Mouse (Mus musculus) E14TG2a.4 (cell line): Measurements from ENCODE around the gene Cracr2a.

Experiments
- CTCF ChIP-seq: conservative IDR thresholded peaks from 2 replicates; pipeline ENCODE4 v1.5.1; 2014; ENCODE audit warnings: low read length
- NANOG ChIP-seq: IDR thresholded peaks from 2 replicates; pipeline ENCODE4 v1.6.1; 2014; ENCODE audit warnings: borderline replicate concordance, low read length, mixed read lengths

DNA sequence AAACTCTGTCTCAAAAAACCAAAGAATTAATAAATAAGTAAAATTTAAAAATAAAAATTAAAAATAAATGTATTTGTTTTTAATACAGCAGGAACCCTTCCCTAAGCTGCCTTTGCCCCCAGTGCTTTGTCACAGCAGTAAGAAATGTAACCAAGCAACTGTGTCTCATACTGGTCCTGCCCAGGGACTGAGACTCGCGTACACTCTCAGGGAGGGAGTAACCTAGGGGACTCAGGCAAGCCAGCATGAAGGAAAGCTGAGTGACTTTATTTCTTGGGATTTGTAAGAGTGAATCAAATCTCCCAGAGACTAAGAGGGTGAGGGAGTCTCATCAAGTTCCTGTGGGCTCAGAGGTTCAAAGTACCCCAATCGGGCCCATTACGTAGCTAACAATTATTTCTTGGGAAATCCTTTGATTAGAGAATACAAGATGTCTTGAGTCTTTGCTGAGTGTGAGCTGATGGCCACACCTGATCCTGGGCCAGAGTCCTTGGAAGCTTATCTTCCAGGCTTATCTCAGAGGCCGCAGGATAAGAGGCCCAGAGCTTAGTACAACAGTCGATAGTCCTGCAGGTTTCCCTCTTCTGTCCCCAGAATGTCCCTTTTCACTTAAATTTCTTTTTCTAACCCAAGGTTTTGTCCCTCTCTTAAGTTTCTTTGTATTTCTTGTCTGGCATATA is 126.2 kb downstream of the Cracr2a start:
- no peak for TF ChIP-seq CTCF
- no peak for TF ChIP-seq NANOG
